Mouse (Mus musculus): Measurements from ENCODE around the gene Hoxd1.

Gene Hoxd1

DNA sequence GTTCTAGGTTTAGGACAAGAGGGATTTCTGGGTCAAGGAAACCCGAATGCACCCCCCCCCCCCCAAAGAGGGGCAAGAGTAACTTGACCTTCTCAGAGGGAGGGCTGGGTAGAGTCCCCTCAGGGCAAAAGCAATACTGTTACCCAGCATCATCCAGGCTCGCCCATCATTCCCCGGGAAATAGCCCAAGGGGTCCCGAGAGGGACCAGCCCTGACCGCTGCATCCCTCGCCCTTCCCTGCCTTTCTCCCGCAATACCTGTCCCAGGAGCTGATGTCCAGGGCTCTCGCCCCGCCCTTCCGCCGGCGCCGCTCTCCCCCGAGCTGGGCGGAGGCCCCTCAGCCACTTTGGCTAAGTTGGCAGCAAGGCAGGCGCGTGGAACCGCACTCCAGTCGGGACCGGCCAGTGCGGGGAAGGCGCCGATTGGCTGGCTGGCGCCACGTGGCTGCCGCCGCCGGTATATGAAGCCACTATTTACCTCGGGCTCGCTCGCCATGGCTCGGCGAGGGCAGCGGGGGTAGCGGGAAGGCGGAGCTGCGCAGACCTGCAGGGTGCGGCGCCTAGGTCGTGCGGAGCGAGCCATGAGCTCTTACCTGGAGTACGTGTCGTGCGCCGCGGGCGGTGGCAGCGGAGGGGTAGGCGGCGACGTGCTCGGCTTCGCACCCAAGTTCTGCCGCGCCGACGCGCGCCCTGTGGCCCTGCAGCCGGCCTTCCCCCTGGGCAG, at the start of gene Hoxd1:
Gene Hoxd1, plus strand, starts transcription at position 459 of the 723 bp plus-strand sequence.
- in situ Hi-C loops (cut with MboI, MseI): no loop called here

DNA sequence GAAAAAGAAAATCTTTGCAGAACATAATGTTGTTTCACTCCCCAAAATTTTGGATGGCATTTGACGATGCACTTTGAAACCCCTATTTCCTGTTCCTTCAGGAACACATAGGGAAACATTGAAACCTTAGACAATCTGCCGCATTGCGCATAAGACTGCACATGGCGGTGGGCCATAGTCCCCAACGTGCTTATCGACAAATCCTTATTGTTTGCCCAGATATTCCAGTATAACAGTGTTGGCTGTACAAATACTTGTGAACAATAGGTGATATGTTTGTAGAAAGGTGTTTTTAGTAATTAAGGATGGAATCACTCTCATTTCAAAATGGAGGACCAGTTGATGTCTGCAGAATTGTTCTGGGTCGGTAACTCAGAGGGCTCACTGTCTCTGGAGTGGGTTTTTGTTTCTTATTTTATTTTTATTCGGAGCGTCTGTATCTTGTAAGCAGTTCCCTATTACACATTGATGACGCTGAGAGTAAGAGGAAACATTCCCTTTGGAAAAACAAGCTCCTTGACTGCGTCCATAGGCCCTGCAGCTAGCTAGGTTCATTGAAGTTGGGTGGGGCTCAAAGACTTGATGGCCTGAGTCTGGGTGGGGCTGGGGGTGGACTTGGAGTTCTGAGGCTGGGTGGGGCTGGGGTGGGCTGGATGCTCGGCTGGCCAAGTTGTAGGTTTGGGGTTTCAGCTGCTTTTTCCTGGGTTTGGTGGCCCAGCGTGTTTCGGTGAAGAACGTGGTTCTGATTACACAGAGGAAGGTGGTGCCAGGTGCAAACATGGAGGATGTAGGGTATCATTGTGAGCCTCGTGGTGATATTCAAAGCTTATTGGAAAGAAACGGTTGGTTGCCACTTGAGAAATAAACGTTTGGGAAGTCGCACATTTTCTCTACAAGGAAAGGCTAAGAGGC, 49.3 kb upstream of the Hoxd1 start:
- in situ Hi-C loops (cut with MboI, MseI): no loop called here

- in situ Hi-C loops (cut with MboI, MseI): no loop called here
Measured at GRCm38 (mm10) chr2:74714156-74714789, 48.5 kb upstream of the Hoxd1 start.

- in situ Hi-C loops (cut with MboI, MseI): no loop called here
Measured at GRCm38 (mm10) chr2:74714881-74715280, 47.9 kb upstream of the Hoxd1 start.

- in situ Hi-C loops (cut with MboI, MseI): no loop called here
Measured at GRCm38 (mm10) chr2:74715504-74716241, 47.1 kb upstream of the Hoxd1 start.

- in situ Hi-C loops (cut with MboI, MseI): loop anchor here (5.0 kb wide), 1 partner anchor 242 kb away; no protein-coding TSS in a partner anchor
Measured at GRCm38 (mm10) chr2:74720384-74720783, 42.4 kb upstream of the Hoxd1 start.

GRCm38 (mm10) chr2:74720955-74721491, 41.8 kb upstream of the Hoxd1 start:
- in situ Hi-C loops (cut with MboI, MseI): loop anchor here (5.0 kb wide), 1 partner anchor 241 kb away; no protein-coding TSS in a partner anchor

DNA sequence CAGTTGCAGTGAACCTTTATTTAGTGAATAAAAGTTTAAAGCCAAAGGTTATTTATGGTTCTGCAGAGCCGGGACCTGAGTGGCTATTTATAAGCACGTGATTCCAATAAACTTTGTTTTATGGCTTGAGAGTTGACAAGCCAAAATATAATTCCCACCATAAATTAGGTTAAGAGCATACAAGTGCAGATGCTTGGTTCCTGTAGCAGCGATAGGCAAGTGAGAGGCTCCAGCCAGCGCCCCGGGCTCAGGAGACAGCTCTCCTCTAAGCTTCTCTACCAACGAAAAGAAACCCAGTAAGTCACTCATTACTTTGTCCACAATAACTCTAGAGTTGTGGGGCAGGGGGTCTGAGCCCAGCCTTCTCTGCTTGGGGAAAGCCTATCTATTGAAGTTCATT, 40.9 kb upstream of the Hoxd1 start:
- in situ Hi-C loops (cut with MboI, MseI): loop anchor here (5.0 kb wide), 1 partner anchor 240 kb away; no protein-coding TSS in a partner anchor

DNA sequence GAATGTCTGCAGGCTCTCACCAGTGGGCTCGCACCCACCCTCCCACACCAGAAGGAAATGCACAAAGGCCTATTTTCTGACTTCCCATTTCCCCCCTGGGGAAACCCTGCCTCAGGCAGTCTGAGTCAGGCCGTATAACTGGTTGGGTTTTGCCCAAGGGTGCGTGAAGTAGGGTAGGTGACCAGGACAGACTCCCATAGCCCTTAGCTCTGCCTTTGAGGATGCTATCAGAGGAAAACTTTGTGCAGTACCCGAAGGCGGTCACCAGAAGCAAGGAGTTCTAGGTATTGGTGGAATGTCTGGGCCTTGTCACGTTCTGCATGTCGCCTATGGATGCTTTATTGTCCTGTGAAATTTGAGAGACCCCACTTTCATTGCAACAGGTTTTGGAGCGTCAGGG, 39.8 kb upstream of the Hoxd1 start:
- in situ Hi-C loops (cut with MboI, MseI): loop anchor here (5.0 kb wide), 1 partner anchor 239 kb away; no protein-coding TSS in a partner anchor

DNA sequence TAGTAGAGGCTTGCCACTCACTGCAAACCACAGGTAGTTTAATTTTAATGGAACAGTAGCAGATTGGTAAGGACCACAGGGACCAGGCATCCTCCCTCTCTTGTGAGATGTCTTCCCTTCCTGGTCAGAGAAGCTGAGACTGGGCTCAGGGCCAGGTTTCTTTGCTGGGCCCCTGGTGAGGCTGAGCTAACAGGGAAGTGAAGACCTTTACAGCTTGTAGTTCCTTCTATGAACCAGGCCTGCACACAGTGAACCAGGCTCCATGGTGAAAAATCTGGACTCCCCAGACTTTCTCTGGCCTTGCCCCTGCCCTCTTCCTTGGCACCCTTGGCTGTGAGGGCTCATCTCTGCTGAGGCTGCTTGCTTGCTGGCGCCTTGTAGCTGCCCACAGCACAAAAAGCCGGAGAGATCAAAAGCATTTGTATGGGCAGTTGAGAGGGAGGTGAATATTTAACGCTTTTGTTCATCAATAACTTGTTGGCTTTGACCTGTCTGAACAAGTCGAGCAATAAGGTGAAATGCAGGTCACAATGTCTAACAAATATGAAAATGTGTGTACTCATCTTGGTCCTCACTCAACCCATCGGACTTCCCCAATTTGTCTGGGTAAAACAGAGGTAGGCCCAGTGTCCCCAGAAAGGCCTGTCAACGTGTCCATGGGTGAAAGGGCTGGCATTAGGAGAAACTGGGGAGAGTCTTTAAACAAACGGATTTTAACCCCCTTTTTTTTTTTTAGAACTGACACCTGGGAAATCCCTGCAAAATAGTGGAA, 38.4 kb upstream of the Hoxd1 start:
- in situ Hi-C loops (cut with MboI, MseI): loop anchor here (5.0 kb wide), 1 partner anchor 238 kb away; no protein-coding TSS in a partner anchor

GRCm38 (mm10) chr2:74725171-74725570, 37.6 kb upstream of the Hoxd1 start:
- in situ Hi-C loops (cut with MboI, MseI): no loop called here

DNA sequence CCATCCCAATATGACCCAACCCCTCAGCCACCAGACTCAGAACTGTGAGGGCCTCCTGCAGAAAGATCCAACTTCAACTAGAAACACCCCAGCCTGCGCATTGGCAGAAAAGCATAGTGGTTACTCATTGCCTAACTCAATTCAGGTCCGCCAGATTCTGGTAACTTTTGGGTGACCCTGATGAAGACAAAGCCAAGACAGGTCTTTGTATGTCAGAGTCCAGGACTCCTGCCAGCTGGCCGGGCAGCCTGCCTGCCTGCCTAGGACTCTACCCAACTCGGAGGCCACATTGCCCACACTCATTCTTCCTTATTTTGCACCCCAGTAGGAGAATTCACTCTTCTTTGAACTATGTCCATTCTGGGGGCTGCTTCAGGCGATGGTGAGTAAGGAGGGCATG, 36.2 kb upstream of the Hoxd1 start, which contains the start of gene Gm28230:
Gene Gm28230, plus strand, starts transcription at position 178 of the 400 bp plus-strand sequence.
- in situ Hi-C loops (cut with MboI, MseI): no loop called here

- in situ Hi-C loops (cut with MboI, MseI): no loop called here
Measured at GRCm38 (mm10) chr2:74726973-74727639, 35.7 kb upstream of the Hoxd1 start.

- in situ Hi-C loops (cut with MboI, MseI): no loop called here
Measured at GRCm38 (mm10) chr2:74727640-74728302, 35.0 kb upstream of the Hoxd1 start.

GRCm38 (mm10) chr2:74728303-74728680, 34.5 kb upstream of the Hoxd1 start:
- in situ Hi-C loops (cut with MboI, MseI): no loop called here

GRCm38 (mm10) chr2:74730331-74730730, 32.4 kb upstream of the Hoxd1 start:
- in situ Hi-C loops (cut with MboI, MseI): no loop called here

DNA sequence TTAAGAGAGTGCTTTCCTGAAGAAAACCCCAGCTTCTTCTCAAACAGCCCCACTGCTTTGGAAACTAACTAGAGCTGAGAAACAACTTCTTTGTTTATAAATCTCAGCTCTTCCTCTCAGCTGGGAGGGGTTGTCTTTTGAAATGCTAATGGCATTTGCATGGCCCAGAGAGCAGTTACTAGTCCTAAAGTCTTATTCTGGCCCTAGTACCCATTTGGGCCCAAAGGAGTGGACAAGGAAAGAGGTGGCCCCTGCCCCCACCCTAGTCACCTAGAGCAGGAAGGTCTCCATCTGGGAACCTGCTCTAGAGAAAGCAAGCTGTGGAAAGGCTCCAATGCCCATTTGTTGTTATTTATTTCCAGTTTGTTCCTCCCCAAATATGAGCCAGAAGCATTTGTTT, 31.7 kb upstream of the Hoxd1 start:
- in situ Hi-C loops (cut with MboI, MseI): no loop called here

DNA sequence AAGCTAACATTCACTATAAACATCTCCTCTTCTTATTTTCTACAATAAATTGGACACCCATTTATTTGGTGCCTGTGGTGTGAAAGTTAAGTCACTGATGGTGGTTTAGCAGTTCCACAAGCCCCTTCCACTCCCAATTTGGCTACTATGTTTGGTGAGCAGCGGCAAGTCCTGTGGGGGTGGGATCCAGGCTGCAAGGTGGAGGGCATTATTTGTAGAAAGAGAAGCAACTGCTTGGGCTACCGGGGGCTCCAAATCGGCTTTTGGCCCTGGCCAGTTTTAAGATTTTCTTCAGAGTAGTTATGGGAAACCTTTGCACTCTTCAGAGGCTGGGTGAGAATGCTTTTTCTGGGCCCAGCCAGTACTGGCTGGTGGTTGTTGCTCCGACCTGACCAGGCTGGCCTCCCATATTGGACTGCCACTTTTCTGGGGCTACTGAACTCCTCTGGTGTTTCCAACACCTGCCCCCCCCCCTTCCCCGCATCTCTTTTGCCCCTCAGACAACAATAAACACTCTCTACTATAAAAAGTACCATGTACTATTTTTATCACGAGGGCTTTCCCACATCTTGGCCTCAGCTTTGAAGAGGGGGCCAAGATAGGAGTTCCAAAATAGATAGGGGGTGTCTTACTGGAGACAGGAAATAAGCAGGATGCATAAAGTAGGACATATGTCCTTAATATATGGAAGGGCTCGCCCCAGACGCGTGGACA, 30.8 kb upstream of the Hoxd1 start:
- in situ Hi-C loops (cut with MboI, MseI): no loop called here

Data from T-helper 2 cell (primary cell).